Mouse (Mus musculus): ENCODE measurements around the gene Fli1.

Gene Fli1

GRCm38 (mm10) chr9:32500063-32500462 is 42.6 kb downstream of the Fli1 start:
- no peak for DNase-seq

GRCm38 (mm10) chr9:32499469-32499868 is 43.2 kb downstream of the Fli1 start:
- DNase-seq, result no peak

GRCm38 (mm10) chr9:32495643-32495997 is 47.0 kb downstream of the Fli1 start:
- no peak for DNase-seq

GRCm38 (mm10) chr9:32494891-32495642 is 47.6 kb downstream of the Fli1 start:
- no peak for DNase-seq

- no peak for DNase-seq
These were observed 48.9 kb downstream of the Fli1 start for GRCm38 (mm10) chr9:32493588-32494423.

GRCm38 (mm10) chr9:32492753-32493152 is 49.9 kb downstream of the Fli1 start:
- DNase-seq, result no peak

GRCm38 (mm10) chr9:32491484-32491883 is 51.2 kb downstream of the Fli1 start:
- DNase-seq, result peak; percentile 15

GRCm38 (mm10) chr9:32489794-32490358 is 52.8 kb downstream of the Fli1 start:
- no peak for DNase-seq

GRCm38 (mm10) chr9:32489315-32489714 is 53.3 kb downstream of the Fli1 start:
- no peak for DNase-seq

GRCm38 (mm10) chr9:32488627-32489026 is 54.0 kb downstream of the Fli1 start:
- no peak for DNase-seq

GRCm38 (mm10) chr9:32487823-32488222 is 54.8 kb downstream of the Fli1 start:
- no peak for DNase-seq

GRCm38 (mm10) chr9:32487401-32487800 is 55.3 kb downstream of the Fli1 start:
- DNase-seq, result no peak

GRCm38 (mm10) chr9:32480418-32480817 is 62.2 kb downstream of the Fli1 start:
- no peak for DNase-seq

- no peak for DNase-seq
These were observed 63.9 kb downstream of the Fli1 start for GRCm38 (mm10) chr9:32478799-32479198.

- no peak for DNase-seq
These were observed 64.6 kb downstream of the Fli1 start for GRCm38 (mm10) chr9:32478087-32478486.

GRCm38 (mm10) chr9:32476604-32477003 is 66.1 kb downstream of the Fli1 start:
- no peak for DNase-seq

GRCm38 (mm10) chr9:32474621-32475390 is 67.9 kb downstream of the Fli1 start:
- DNase-seq, result no peak

- DNase-seq, result no peak
These were observed 70.3 kb downstream of the Fli1 start for GRCm38 (mm10) chr9:32472346-32472745.

GRCm38 (mm10) chr9:32469123-32469751 is 73.4 kb downstream of the Fli1 start:
- no peak for DNase-seq

- DNase-seq, result no peak
These were observed 74.3 kb downstream of the Fli1 start for GRCm38 (mm10) chr9:32468313-32468712.

- no peak for DNase-seq
These were observed 75.2 kb downstream of the Fli1 start for GRCm38 (mm10) chr9:32467443-32467842.

- DNase-seq, result no peak
These were observed 75.8 kb downstream of the Fli1 start for GRCm38 (mm10) chr9:32466861-32467260.

GRCm38 (mm10) chr9:32456707-32457106 is 86.0 kb downstream of the Fli1 start:
- DNase-seq, result no peak

All from cerebellum, adult 8-10 months (tissue).